Mouse (Mus musculus) midbrain, embryonic 15.5 days (tissue): Measurements from ENCODE around the gene 0610037L13Rik. TPM values are rescaled to one million over a fixed set of nuclear protein-coding genes. Genes with fewer than 3 reads are reported as not detected.

Experiments
- polyA plus RNA-seq: library from polyadenylated mRNA; unstranded; fragments of >200 nt; fragmentation: Nextera tagmentation; extraction: Ambion mirVana; gene quantifications from 2 replicates; pipeline ENCODE4 v1.2.1, GENCODE M21; 2015

0610037L13Rik gene
- polyA plus RNA-seq, 1 experiment from 2014 or later, result 96.4 TPM

Other genes with a start within 250 kb of the 0610037L13Rik start
- gene Dmrtb1, start 205.6 kb upstream of the 0610037L13Rik start, polyA plus RNA-seq, result 52.0 and 58.2 TPM in 2 replicates
- 70.6 and 71.3 TPM in 2 replicates for gene Lrp8, start 87.6 kb upstream of the 0610037L13Rik start, polyA plus RNA-seq
- 95.6 and 103 TPM in 2 replicates for gene Magoh, start 10.1 kb upstream of the 0610037L13Rik start, polyA plus RNA-seq
- 13.9 and 17.0 TPM in 2 replicates for gene Cpt2, start 33.8 kb downstream of the 0610037L13Rik start, polyA plus RNA-seq
- 0.09 TPM in 1 of 2 replicates, not detected in the other for gene Slc1a7, start 78.5 kb downstream of the 0610037L13Rik start, polyA plus RNA-seq
- gene Podn, start 206.6 kb downstream of the 0610037L13Rik start, polyA plus RNA-seq, result 0.23 and 0.42 TPM in 2 replicates